Mouse (Mus musculus) gastrocnemius, adult 8-10 months (tissue): Measurements from ENCODE around the gene Cacna1c. TPM values are rescaled to one million over a fixed set of nuclear protein-coding genes. Genes with fewer than 3 reads are reported as not detected.
A peak's percentile ranks its signal among the peaks of the same experiment; 100 is the strongest.

Source experiments
- DNase-seq, 2 experiments: peaks; one replicate each; pipeline ENCODE4 v3.0.0; 2022; ENCODE audit warnings: low spot score in 2 of 2
- total RNA-seq, 4 experiments: library from RNA; stranded (reverse); gene quantifications; 2 replicates each; pipeline ENCODE4 v1.2.4; 2022

The Cacna1c gene
- total RNA-seq, 4 experiments from 2014 or later, result 0.61 to 1.3 (median 0.90) TPM

- no peak for DNase-seq
Observed at GRCm38 (mm10) chr6:119165677-119166076, 30.5 kb downstream of the Cacna1c start.

GRCm38 (mm10) chr6:119145109-119145508 is 51.1 kb downstream of the Cacna1c start:
- DNase-seq, result no peak

GRCm38 (mm10) chr6:119139561-119139960 is 56.7 kb downstream of the Cacna1c start:
- no peak for DNase-seq

GRCm38 (mm10) chr6:119137768-119138167 is 58.5 kb downstream of the Cacna1c start:
- no peak for DNase-seq

GRCm38 (mm10) chr6:119132863-119133262 is 63.4 kb downstream of the Cacna1c start:
- no peak for DNase-seq

- DNase-seq, result no peak
Observed at GRCm38 (mm10) chr6:119132111-119132735, 64.0 kb downstream of the Cacna1c start.

GRCm38 (mm10) chr6:119129664-119130063 is 66.6 kb downstream of the Cacna1c start:
- DNase-seq, result no peak

- no peak for DNase-seq
Observed at GRCm38 (mm10) chr6:119128521-119128920, 67.7 kb downstream of the Cacna1c start.

GRCm38 (mm10) chr6:119128076-119128475 is 68.1 kb downstream of the Cacna1c start:
- DNase-seq, result no peak

GRCm38 (mm10) chr6:119126991-119127390 is 69.2 kb downstream of the Cacna1c start:
- no peak for DNase-seq

GRCm38 (mm10) chr6:119118371-119118770 is 77.8 kb downstream of the Cacna1c start:
- no peak for DNase-seq

- DNase-seq, result no peak
Observed at GRCm38 (mm10) chr6:119116290-119116689, 79.9 kb downstream of the Cacna1c start.

GRCm38 (mm10) chr6:119113362-119113761 is 82.9 kb downstream of the Cacna1c start:
- no peak for DNase-seq

GRCm38 (mm10) chr6:119110369-119110768 is 85.8 kb downstream of the Cacna1c start:
- no peak for DNase-seq

- DNase-seq, result peak in 1 of 2 experiments; percentile 10
Observed at GRCm38 (mm10) chr6:119108466-119109394, 87.5 kb downstream of the Cacna1c start.

GRCm38 (mm10) chr6:119107856-119108465 is 88.3 kb downstream of the Cacna1c start:
- DNase-seq, result no peak

GRCm38 (mm10) chr6:119107140-119107855 is 88.9 kb downstream of the Cacna1c start:
- DNase-seq, result peak in 1 of 2 experiments; percentile 13

GRCm38 (mm10) chr6:119106726-119107125 is 89.5 kb downstream of the Cacna1c start:
- DNase-seq, result no peak

GRCm38 (mm10) chr6:119105651-119106595 is 90.3 kb downstream of the Cacna1c start:
- no peak for DNase-seq

- peak; percentile 30 to 68 for DNase-seq
Observed at GRCm38 (mm10) chr6:119104246-119104645, 92.0 kb downstream of the Cacna1c start.
